Mouse (Mus musculus) bone marrow macrophage, adult 2 months (primary cell): ENCODE results near the gene Krt77. TPM values are rescaled to one million over a fixed set of nuclear protein-coding genes. Genes with fewer than 3 reads are reported as not detected.

Experiments
- H3K27ac ChIP-seq: 2 replicates; pipeline ENCODE4 v1.5.1; 2012; ENCODE audit warnings: low read depth, low read length; ENCODE audit not compliant: insufficient read depth
- H3K4me1 ChIP-seq: 2 replicates; pipeline ENCODE4 v1.6.1; 2012; ENCODE audit warnings: low read length; ENCODE audit not compliant: control insufficient read depth, insufficient read depth
- H3K4me3 ChIP-seq: 2 replicates; pipeline ENCODE4 v1.5.1; 2012; ENCODE audit warnings: mild to moderate bottlenecking, low read length, moderate library complexity; ENCODE audit not compliant: insufficient read depth
- CTCF ChIP-seq: IDR thresholded peaks from 2 replicates; pipeline ENCODE4 v1.5.1; 2012; ENCODE audit warnings: low read depth, mild to moderate bottlenecking, low read length, moderate library complexity
- POLR2A ChIP-seq: IDR thresholded peaks from 2 replicates; pipeline ENCODE4 v1.6.1; 2012; ENCODE audit warnings: mild to moderate bottlenecking, low read depth, low read length, borderline replicate concordance
- polyA plus RNA-seq: library from polyadenylated mRNA; stranded (reverse); fragments of >200 nt; gene quantifications from 2 replicates; pipeline ENCODE4 v1.2.4, GENCODE M21; 2012; ENCODE audit not compliant: missing spikeins, insufficient read depth, insufficient read length

Gene Krt77
- polyA plus RNA-seq, 1 experiment = 0.19 TPM

DNA sequence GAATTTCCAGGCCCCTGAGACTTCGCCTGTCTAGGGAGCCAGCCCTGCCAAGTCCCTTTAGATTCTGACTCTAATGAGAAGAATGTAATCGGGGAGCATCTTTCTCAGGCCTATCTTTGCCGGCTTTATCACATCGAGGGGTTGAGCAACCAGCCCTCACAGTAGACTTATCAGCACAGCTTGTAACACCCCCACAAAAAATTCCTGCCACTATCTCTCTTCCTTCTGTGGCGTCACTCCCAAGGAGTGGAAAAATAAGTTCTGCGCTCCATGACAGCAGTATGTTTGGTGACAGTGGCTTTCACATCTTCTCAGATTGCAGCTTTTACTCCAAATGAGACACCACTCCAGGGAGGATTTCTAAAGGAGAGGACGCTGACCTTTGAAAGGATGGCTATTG, 2.8 kb downstream of the Krt77 start:
- no peak overlapping the region for H3K27ac ChIP-seq
- no peak overlapping the region for H3K4me3 ChIP-seq
- TF ChIP-seq POLR2A (no peak), CTCF (no peak)
- no peaks in the 10 kb centered on the region for H3K4me1 ChIP-seq

DNA sequence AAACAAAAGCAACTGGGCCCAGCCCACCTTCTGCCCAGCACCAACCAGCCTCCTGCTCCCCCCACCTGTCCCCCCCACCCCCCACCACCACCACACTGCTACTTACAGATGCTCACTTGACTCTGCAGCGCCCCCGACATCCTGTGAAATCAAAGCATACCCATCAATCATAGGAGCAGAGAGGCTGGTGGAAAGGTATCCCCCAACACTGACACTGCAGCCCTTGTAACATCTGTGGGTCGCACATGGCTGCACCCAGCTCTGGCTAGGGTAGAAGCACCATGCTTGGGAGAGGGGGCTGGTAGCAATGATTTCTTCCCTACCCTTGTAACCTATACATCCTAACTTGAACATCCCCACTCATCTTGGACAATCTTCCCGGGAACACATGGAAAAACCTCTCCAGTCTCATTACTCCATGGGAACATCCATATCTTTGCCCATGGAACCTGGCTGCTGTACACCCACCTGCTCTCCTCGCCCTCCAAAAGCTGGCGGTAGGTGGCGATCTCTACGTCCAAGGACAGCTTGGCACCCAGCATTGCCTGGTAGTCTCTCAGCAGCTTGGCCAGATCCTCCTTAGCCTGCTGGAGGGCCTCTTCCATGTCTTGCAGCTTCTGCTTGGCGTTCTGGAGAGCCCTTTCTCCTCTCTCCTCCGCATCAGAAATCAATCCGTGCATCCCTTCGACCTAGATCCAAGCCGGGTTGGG, 8.9 kb downstream of the Krt77 start:
- Histone ChIP-seq H3K4me3 (no peak overlapping the region), H3K27ac (no peak overlapping the region), H3K4me1 (peaks cover 8% of the 10 kb centered on the region)
- TF ChIP-seq CTCF (no peak), POLR2A (no peak)

DNA sequence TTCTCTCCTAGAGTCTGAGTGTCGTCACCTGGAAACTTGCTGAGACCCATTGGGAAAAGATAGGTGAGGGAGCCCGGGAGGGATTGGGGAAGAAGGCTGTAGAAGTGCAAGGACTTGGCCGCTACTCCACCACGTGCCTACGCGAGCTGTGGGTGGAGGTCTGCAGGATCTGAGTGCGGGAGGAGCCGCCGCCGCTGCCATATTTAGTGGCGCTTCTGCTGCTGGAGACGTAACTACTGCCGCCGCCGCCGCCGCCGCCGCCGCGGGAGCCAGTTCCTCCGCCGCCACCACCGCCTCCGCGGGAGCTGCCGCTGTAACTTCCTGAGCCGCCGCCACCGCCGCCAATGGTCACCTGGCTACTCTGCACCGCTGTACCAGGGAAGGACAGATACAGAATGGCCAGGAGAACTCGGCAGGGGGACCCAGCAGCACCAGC, 9.8 kb downstream of the Krt77 start:
- H3K27ac ChIP-seq = no peak overlapping the region
- peaks cover 8% of the 10 kb centered on the region for H3K4me1 ChIP-seq
- TF ChIP-seq POLR2A = no peak
- no peak for TF ChIP-seq CTCF
- peak overlapping the region; percentile 42 for H3K4me3 ChIP-seq

DNA sequence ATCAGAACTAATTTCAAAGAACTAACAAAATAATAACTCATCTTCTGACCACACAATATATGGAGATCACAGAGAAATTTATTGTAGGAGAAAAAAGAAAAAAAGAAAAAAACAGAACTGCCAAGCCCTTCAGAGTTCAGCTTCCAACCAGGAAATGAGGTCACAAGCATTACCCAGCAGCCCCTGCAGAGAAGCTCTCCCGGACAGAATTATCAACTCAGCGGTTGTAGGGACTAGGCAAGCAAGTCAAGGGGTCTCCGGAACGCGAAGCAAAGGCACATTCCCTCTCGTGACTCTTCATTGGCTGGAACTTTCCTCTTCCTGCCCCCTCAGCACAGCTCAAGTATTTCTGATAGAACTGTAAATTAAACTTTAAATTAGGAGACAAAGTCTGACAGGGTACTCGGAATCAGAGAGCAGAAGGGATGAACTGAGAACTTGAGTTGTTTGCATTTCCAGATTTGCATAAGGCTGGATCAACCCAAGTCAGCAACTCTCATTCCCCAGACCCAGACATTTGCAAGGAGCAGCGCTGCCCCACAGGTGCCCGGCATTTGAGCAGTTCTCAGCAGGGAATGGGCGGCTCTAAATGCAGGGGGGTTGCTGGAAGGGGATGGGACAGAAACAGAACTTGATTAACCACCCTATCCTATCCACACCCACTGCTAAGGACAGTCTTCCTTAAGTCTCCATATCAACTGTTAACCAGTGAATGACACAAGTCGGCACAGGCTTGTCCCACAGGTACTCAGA, 10.7 kb downstream of the Krt77 start:
- Histone ChIP-seq H3K4me1 (peaks cover 8% of the 10 kb centered on the region), H3K4me3 (peak overlapping the region; percentile 27; the same call in 1 of the 2 replicates), H3K27ac (no peak overlapping the region)
- TF ChIP-seq POLR2A (no peak), CTCF (no peak)

DNA sequence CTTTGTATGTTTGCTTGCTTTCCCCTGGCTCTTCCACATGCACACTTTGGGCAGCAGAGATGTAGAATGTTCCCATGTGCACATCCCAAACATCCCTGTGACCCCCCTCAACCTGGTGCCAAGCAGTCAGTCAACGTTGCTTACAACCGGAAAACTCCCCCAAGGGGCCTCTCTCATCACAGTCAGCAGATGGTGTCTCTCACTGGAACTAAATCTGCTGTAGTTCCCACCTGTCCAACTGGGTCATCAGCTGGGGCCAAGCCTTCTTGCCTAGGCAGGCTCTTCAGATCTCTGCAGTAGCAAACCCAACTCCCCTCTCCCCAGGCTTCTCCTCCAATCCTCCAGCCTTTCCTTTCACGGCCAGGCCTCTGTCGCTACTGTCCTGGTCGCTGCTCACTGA, 12.8 kb downstream of the Krt77 start:
- H3K4me1 ChIP-seq = peaks cover 8% of the 10 kb centered on the region

GRCm38 (mm10) chr15:101855732-101856131, 13.8 kb downstream of the Krt77 start:
- Histone ChIP-seq H3K4me3 (no peak overlapping the region), H3K4me1 (peaks cover 8% of the 10 kb centered on the region), H3K27ac (no peak overlapping the region)
- no peak for TF ChIP-seq POLR2A
- no peak for TF ChIP-seq CTCF

More for the DNA sequence above, 12.8 kb downstream of the Krt77 start:
- TF ChIP-seq CTCF (no peak), POLR2A (no peak)
- no peak overlapping the region for H3K27ac ChIP-seq
- no peak overlapping the region for H3K4me3 ChIP-seq

- no peak overlapping the region for H3K4me3 ChIP-seq
- TF ChIP-seq POLR2A (no peak), CTCF (no peak)
- peaks cover 7% of the 10 kb centered on the region for H3K4me1 ChIP-seq
- no peak overlapping the region for H3K27ac ChIP-seq
These were observed 15.2 kb downstream of the Krt77 start for GRCm38 (mm10) chr15:101854294-101854693.

GRCm38 (mm10) chr15:101852571-101852970, 16.9 kb downstream of the Krt77 start:
- H3K27ac ChIP-seq = no peak overlapping the region
- no peak overlapping the region for H3K4me3 ChIP-seq
- H3K4me1 ChIP-seq = no peaks in the 10 kb centered on the region
- TF ChIP-seq POLR2A (no peak), CTCF (no peak)

- no peak within 1 kb of the TSS for H3K4me3 ChIP-seq
- H3K4me1 ChIP-seq = no peaks in the 10 kb centered on the region
- no peak within 1 kb of the TSS for H3K27ac ChIP-seq
- TF ChIP-seq CTCF (no peak), POLR2A (no peak)
These were observed 18.8 kb downstream of the Krt77 start, which contains the start of gene Krt1 for GRCm38 (mm10) chr15:101850694-101851093. Gene Krt1, minus strand, starts transcription at chr15:101850794.

DNA sequence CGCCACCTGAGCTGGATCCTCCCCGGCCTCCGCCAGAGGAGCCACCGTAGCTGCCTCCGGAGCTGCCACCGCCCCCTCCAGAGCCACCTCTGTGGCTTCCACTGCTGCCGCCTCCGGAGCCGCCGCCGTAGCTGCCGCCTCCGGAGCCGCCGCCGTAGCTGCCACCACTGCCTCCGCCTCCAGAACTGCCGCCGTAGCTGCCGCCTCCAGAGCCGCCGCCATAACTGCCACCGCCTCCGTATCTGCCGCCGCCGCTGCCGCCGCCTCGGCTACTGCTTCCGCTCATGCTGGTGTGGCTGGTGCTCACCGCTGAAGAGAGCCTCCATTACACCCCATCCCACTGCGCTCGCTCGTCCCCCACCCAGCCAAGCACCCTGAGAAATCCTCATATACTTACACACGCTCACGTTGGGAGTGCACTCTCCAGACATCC, 23.5 kb downstream of the Krt77 start:
- TF ChIP-seq CTCF (no peak), POLR2A (no peak)
- H3K27ac ChIP-seq = no peak overlapping the region
- no peaks in the 10 kb centered on the region for H3K4me1 ChIP-seq
- peak overlapping the region; percentile 35; the same call in 1 of the 2 replicates for H3K4me3 ChIP-seq
